Mouse (Mus musculus) hindbrain, embryonic 12.5 days (tissue): ENCODE measurements around the gene Prpf38a. TPM values are rescaled to one million over a fixed set of nuclear protein-coding genes. Genes with fewer than 3 reads are reported as not detected.

Experiments used
- ATAC-seq: fragments of 200-750 bp; cut with Nextera tagmentation; 2 replicates; pipeline ENCODE4 v1.8.0; 2017; ENCODE audit warnings: moderate TSS enrichment; ENCODE audit not compliant: low FRiP score
- H3K27ac ChIP-seq: fragments of 300-500 bp; sonication (generic); 2 replicates; pipeline ENCODE4 v1.5.1; 2016; ENCODE audit warnings: mild to moderate bottlenecking
- H3K27me3 ChIP-seq: fragments of 300-500 bp; sonication (generic); 2 replicates; pipeline ENCODE4 v1.6.1; 2016; ENCODE audit warnings: mild to moderate bottlenecking
- H3K36me3 ChIP-seq: fragments of 300-500 bp; sonication (generic); 2 replicates; pipeline ENCODE4 v1.6.1; 2016; ENCODE audit warnings: mild to moderate bottlenecking
- H3K4me1 ChIP-seq: fragments of 300-500 bp; sonication (generic); 2 replicates; pipeline ENCODE4 v1.6.1; 2016
- H3K4me2 ChIP-seq: fragments of 300-500 bp; sonication (generic); replicated peaks from 2 replicates; pipeline ENCODE4 v1.6.1; 2016; ENCODE audit warnings: mild to moderate bottlenecking
- H3K4me3 ChIP-seq: fragments of 300-500 bp; sonication (generic); 2 replicates; pipeline ENCODE4 v1.5.1; 2016; ENCODE audit warnings: mild to moderate bottlenecking
- H3K9ac ChIP-seq: fragments of 300-500 bp; sonication (generic); 2 replicates; pipeline ENCODE4 v1.6.1; 2016; ENCODE audit warnings: mild to moderate bottlenecking, moderate library complexity
- H3K9me3 ChIP-seq: fragments of 300-500 bp; sonication (generic); replicated peaks from 2 replicates; pipeline ENCODE4 v1.6.1; 2016; ENCODE audit warnings: mild to moderate bottlenecking
- WGBS: fragments of 180-500 bp; shearing (Covaris S2); methylation state at CpG from one replicate; pipeline ENCODE4 v1.1.7; 2016; 5-methylcytosine and 5-hydroxymethylcytosine counted together
- polyA plus RNA-seq: library from polyadenylated mRNA; unstranded; fragments of >200 nt; fragmentation: Nextera tagmentation; extraction: Ambion mirVana; gene quantifications from 2 replicates; pipeline ENCODE4 v1.2.1, GENCODE M21; 2016

Prpf38a gene
- polyA plus RNA-seq: 91.8 and 94.5 TPM in 2 replicates

GRCm38 (mm10) chr4:108578840-108579742 is at the start of gene Prpf38a, which contains the start of gene Orc1:
Gene Prpf38a (minus strand): TSS chr4:108579336.
Gene Orc1 (plus strand): TSS chr4:108579423.
- H3K9ac ChIP-seq: peak within 1 kb of the TSS; percentile 77
- under 1% methylated on average over 64 of the region's 64 CpGs for WGBS
- peak within 1 kb of the TSS; percentile 96 for H3K4me2 ChIP-seq
- H3K9me3 ChIP-seq: no peaks in the 10 kb centered on the region
- H3K4me1 ChIP-seq: peaks cover 21% of the 10 kb centered on the region
- H3K27ac ChIP-seq: peak within 1 kb of the TSS; percentile 71
- peak within 1 kb of the TSS; percentile 78 for H3K4me3 ChIP-seq
- ATAC-seq: peak; percentile 99
- peaks cover 15% of the 10 kb centered on the region for H3K36me3 ChIP-seq
- H3K27me3 ChIP-seq: no peaks in the 10 kb centered on the region

- H3K4me2 ChIP-seq: no peak overlapping the region
- H3K9me3 ChIP-seq: no peaks in the 10 kb centered on the region
- 91% methylated on average over 5 of the region's 5 CpGs for WGBS
- no peaks in the 10 kb centered on the region for H3K4me1 ChIP-seq
- ATAC-seq: no peak
- no peak overlapping the region for H3K9ac ChIP-seq
- peaks cover 79% of the 10 kb centered on the region for H3K36me3 ChIP-seq
- H3K27ac ChIP-seq: no peak overlapping the region
- no peaks in the 10 kb centered on the region for H3K27me3 ChIP-seq
- H3K4me3 ChIP-seq: no peak overlapping the region
Observed at GRCm38 (mm10) chr4:108627066-108627465, 47.9 kb upstream of the Prpf38a start.

GRCm38 (mm10) chr4:108621504-108621903 is 42.4 kb upstream of the Prpf38a start:
- H3K4me1 ChIP-seq: peaks cover 16% of the 10 kb centered on the region
- H3K9ac ChIP-seq: no peak overlapping the region
- no peaks in the 10 kb centered on the region for H3K9me3 ChIP-seq
- no peak overlapping the region for H3K4me3 ChIP-seq
- no peak for ATAC-seq
- no peak overlapping the region for H3K4me2 ChIP-seq
- 92% methylated on average over 6 of the region's 6 CpGs for WGBS
- no peak overlapping the region for H3K27ac ChIP-seq
- no peaks in the 10 kb centered on the region for H3K27me3 ChIP-seq
- H3K36me3 ChIP-seq: peaks cover 27% of the 10 kb centered on the region

GRCm38 (mm10) chr4:108620536-108620935 is 41.4 kb upstream of the Prpf38a start:
- Histone ChIP-seq H3K27me3 (no peaks in the 10 kb centered on the region), H3K9me3 (no peaks in the 10 kb centered on the region), H3K27ac (peak overlapping the region; percentile 86), H3K4me3 (peak overlapping the region; percentile 82), H3K36me3 (peaks cover 17% of the 10 kb centered on the region), H3K9ac (peak overlapping the region; percentile 95), H3K4me2 (peak overlapping the region; percentile 80), H3K4me1 (peaks cover 16% of the 10 kb centered on the region)
- no peak for ATAC-seq
- WGBS: 22% methylated on average over 8 of the region's 8 CpGs

GRCm38 (mm10) chr4:108619587-108620341 is 40.6 kb upstream of the Prpf38a start, which contains the start of gene Cc2d1b:
Gene Cc2d1b (plus strand): TSS chr4:108619940.
- H3K36me3 ChIP-seq: peaks cover 9% of the 10 kb centered on the region
- H3K4me1 ChIP-seq: peaks cover 16% of the 10 kb centered on the region
- WGBS: under 1% methylated on average over 66 of the region's 86 CpGs
- peak; percentile 93 for ATAC-seq
- H3K27me3 ChIP-seq: no peaks in the 10 kb centered on the region
- peak within 1 kb of the TSS; percentile 82 for H3K4me3 ChIP-seq
- peak within 1 kb of the TSS; percentile 95 for H3K9ac ChIP-seq
- H3K27ac ChIP-seq: peak within 1 kb of the TSS; percentile 86
- H3K4me2 ChIP-seq: peak within 1 kb of the TSS; percentile 80
- H3K9me3 ChIP-seq: no peaks in the 10 kb centered on the region

- H3K27ac ChIP-seq: peak overlapping the region; percentile 86
- ATAC-seq: peak; percentile 60
- WGBS: 3% methylated on average over 10 of the region's 10 CpGs
Observed at GRCm38 (mm10) chr4:108619165-108619564, 40.0 kb upstream of the Prpf38a start.

GRCm38 (mm10) chr4:108618586-108618985 is 39.5 kb upstream of the Prpf38a start:
- ATAC-seq: no peak
- H3K27ac ChIP-seq: no peak overlapping the region
- no peaks in the 10 kb centered on the region for H3K9me3 ChIP-seq
- H3K4me2 ChIP-seq: peak overlapping the region; percentile 80
- peaks cover 7% of the 10 kb centered on the region; the same call in 1 of the 2 replicates for H3K36me3 ChIP-seq
- peaks cover 16% of the 10 kb centered on the region for H3K4me1 ChIP-seq
- WGBS: 65% methylated on average over 4 of the region's 4 CpGs
- peak overlapping the region; percentile 95 for H3K9ac ChIP-seq
- no peaks in the 10 kb centered on the region for H3K27me3 ChIP-seq
- no peak overlapping the region for H3K4me3 ChIP-seq

More at GRCm38 (mm10) chr4:108619165-108619564, 40.0 kb upstream of the Prpf38a start:
- Histone ChIP-seq H3K36me3 (peaks cover 7% of the 10 kb centered on the region; the same call in 1 of the 2 replicates), H3K9ac (peak overlapping the region; percentile 95), H3K4me1 (peaks cover 16% of the 10 kb centered on the region), H3K27me3 (no peaks in the 10 kb centered on the region), H3K4me3 (peak overlapping the region; percentile 82), H3K4me2 (peak overlapping the region; percentile 80), H3K9me3 (no peaks in the 10 kb centered on the region)

- H3K4me3 ChIP-seq: no peak overlapping the region
- 91% methylated on average over 5 of the region's 5 CpGs for WGBS
- H3K4me2 ChIP-seq: no peak overlapping the region
- no peaks in the 10 kb centered on the region for H3K9me3 ChIP-seq
- no peak for ATAC-seq
- no peaks in the 10 kb centered on the region for H3K27me3 ChIP-seq
- no peak overlapping the region for H3K9ac ChIP-seq
- H3K4me1 ChIP-seq: no peaks in the 10 kb centered on the region
- 0 out of 2 replicates have a peak, but pooled peaks cover 9% of the 10 kb centered on the region for H3K36me3 ChIP-seq
- no peak overlapping the region for H3K27ac ChIP-seq
Observed at GRCm38 (mm10) chr4:108610935-108611334, 31.8 kb upstream of the Prpf38a start.

GRCm38 (mm10) chr4:108608651-108609050 is 29.5 kb upstream of the Prpf38a start:
- 96% methylated on average over 3 of the region's 3 CpGs for WGBS
- H3K4me3 ChIP-seq: no peak overlapping the region
- no peaks in the 10 kb centered on the region for H3K27me3 ChIP-seq
- peaks cover 28% of the 10 kb centered on the region for H3K36me3 ChIP-seq
- H3K27ac ChIP-seq: no peak overlapping the region
- H3K9ac ChIP-seq: no peak overlapping the region
- H3K4me1 ChIP-seq: no peaks in the 10 kb centered on the region
- no peak for ATAC-seq
- no peaks in the 10 kb centered on the region for H3K9me3 ChIP-seq
- H3K4me2 ChIP-seq: no peak overlapping the region

- no peak overlapping the region for H3K4me2 ChIP-seq
- no peak overlapping the region for H3K4me3 ChIP-seq
- H3K27ac ChIP-seq: no peak overlapping the region
- H3K27me3 ChIP-seq: no peaks in the 10 kb centered on the region
- H3K9me3 ChIP-seq: no peaks in the 10 kb centered on the region
- no peak overlapping the region for H3K9ac ChIP-seq
- ATAC-seq: no peak
- H3K36me3 ChIP-seq: peaks cover 46% of the 10 kb centered on the region
- no peaks in the 10 kb centered on the region for H3K4me1 ChIP-seq
- WGBS: 98% methylated on average over 7 of the region's 7 CpGs
Observed at GRCm38 (mm10) chr4:108601870-108602269, 22.7 kb upstream of the Prpf38a start.

- WGBS: 89% methylated on average over 4 of the region's 4 CpGs
- no peak for ATAC-seq
- Histone ChIP-seq H3K4me1 (no peaks in the 10 kb centered on the region), H3K9me3 (no peaks in the 10 kb centered on the region), H3K36me3 (peaks cover 18% of the 10 kb centered on the region), H3K27ac (no peak overlapping the region), H3K9ac (no peak overlapping the region), H3K4me2 (no peak overlapping the region), H3K4me3 (no peak overlapping the region), H3K27me3 (no peaks in the 10 kb centered on the region)
Observed at GRCm38 (mm10) chr4:108598306-108598705, 19.2 kb upstream of the Prpf38a start.

GRCm38 (mm10) chr4:108595785-108596184 is 16.6 kb upstream of the Prpf38a start:
- 88% methylated on average over 1 of the region's 1 CpGs for WGBS
- no peak overlapping the region for H3K9ac ChIP-seq
- H3K4me1 ChIP-seq: no peaks in the 10 kb centered on the region
- no peak overlapping the region for H3K27ac ChIP-seq
- no peak overlapping the region for H3K4me2 ChIP-seq
- ATAC-seq: no peak
- peaks cover 6% of the 10 kb centered on the region; the same call in 1 of the 2 replicates for H3K36me3 ChIP-seq
- H3K9me3 ChIP-seq: no peaks in the 10 kb centered on the region
- no peak overlapping the region for H3K4me3 ChIP-seq
- no peaks in the 10 kb centered on the region for H3K27me3 ChIP-seq
